Mouse (Mus musculus) heart, postnatal 36 days (tissue): ENCODE measurements around the gene Rhox8. TPM values are rescaled to one million over a fixed set of nuclear protein-coding genes. Genes with fewer than 3 reads are reported as not detected.
"Not testable (repeated sequence)": the region's sequence is repeated elsewhere in the genome, so short reads cannot be mapped to it uniquely, and the experiment has no call there.

Experiments used
- DNase-seq, 2 experiments: peaks; one replicate each; pipeline ENCODE4 v3.0.0; 2021 to 2022
- intact Hi-C: fragments of 180-260 bp; cut with DNase I; formaldehyde crosslinking; loops from one replicate; pipeline ENCODE4 v1.15.1; 2025
- total RNA-seq, 2 experiments: library from RNA; stranded (reverse); gene quantifications; 2 replicates each; pipeline ENCODE4 v1.2.3; 2021

Gene Rhox8
- total RNA-seq, result not detected

DNA sequence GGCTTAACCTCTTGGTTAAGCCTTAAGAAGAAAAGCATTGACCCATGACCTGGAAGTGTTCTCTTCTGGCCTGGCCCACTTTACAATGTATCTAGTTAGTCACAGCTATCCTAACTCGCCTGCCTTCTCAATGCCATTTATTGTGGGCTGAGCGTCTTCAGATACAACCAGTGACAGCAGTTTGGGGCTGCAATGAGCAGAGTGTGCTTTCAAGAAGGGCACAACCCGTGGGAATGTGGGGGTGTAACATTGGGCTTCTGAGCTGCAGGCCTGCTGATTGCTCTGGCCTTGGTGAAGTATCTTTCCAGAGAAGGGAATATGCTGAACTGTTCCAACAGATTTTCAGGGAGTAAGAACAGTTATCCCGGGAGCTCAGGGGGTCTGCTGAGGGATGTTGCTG is at the start of gene Rhox8:
Rhox8 (minus strand) TSS at position 101 of the 400 bp plus-strand sequence.
- no peak for DNase-seq
- intact Hi-C loops, result no loop called here

DNA sequence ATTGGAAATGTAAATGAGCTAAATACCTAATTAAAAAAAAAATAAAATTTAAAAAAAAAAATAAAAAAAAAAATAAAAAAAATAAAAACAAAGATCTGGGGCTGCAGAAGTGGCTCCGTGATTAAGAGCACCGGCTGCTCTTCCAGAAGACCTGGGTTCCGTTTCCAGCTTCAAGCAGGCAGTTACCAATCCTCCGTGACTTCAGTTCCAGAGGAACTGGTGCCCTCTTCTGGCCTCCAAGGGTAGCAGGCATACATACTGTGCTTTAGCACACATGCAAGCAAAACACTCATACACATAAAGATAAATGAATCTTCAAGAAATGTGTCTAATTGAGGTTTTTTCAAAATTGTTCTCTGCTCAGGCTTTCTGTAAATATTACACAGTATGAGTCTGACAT is 37.6 kb upstream of the Rhox8 start:
- DNase-seq, result no peak
- intact Hi-C loops, result no loop called here

GRCm38 (mm10) chrX:37908581-37908980 is 29.8 kb upstream of the Rhox8 start:
- no peak for DNase-seq
- intact Hi-C loops, result no loop called here

- intact Hi-C loops, result no loop called here
- no peak for DNase-seq
These were observed 25.0 kb upstream of the Rhox8 start for GRCm38 (mm10) chrX:37903727-37904126.

DNA sequence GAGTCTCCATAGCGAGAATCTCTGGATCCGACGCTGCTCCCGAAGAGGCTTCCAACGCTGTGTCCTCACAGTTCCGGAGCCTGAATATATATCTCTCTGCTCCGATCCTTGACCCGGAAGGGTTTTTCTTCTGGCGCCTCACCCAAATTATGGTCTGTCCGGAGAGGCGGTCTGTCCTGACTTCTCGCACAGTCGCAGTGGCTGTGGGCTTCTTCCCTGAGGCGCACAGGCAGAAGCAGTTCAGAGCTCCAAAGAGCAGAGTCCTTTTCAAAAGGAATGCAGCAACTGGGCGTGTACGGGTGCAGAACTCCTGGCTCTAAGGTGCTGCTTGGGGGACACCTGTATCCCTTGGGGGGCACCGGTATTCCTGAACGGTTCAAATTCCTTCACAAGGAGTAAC is 22.9 kb upstream of the Rhox8 start, which contains the start of gene Rhox9:
Rhox9 (minus strand) TSS at position 101 of the 400 bp plus-strand sequence.
- DNase-seq, intact Hi-C loops: not testable (repeated sequence)

- intact Hi-C loops, result not testable (repeated sequence)
These were observed 18.4 kb upstream of the Rhox8 start, which contains the start of gene Rhox7b for GRCm38 (mm10) chrX:37897132-37897531. Gene Rhox7b (minus strand): TSS chrX:37897232.

DNA sequence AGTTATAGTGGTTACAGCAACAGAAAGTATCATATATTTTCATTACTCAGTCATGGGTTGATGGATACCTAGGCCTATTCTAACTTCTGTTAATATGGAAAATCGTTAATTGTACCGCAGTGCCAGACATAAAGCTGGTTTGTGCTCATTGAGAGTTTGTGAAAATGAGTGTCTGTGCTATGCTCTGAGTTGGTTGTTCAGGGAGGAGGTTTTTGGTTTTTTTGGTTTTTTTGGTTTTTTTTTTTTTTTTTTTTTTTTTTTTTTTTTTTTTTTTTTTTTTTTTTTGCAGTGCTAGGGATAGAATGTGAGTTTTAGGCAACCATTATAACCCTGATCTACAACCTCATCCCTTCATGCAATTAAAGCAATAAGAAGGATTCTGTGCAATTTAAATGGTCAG is 7.1 kb downstream of the Rhox8 start:
- intact Hi-C loops, result no loop called here
- no peak for DNase-seq

More at GRCm38 (mm10) chrX:37897132-37897531, 18.4 kb upstream of the Rhox8 start, which contains the start of gene Rhox7b:
- DNase-seq, result not testable (repeated sequence)

- not testable (repeated sequence) for DNase-seq
These were observed 47.4 kb downstream of the Rhox8 start, which contains the start of gene Rhox7a for GRCm38 (mm10) chrX:37831386-37831785. Gene Rhox7a (plus strand): TSS chrX:37831686.

DNA sequence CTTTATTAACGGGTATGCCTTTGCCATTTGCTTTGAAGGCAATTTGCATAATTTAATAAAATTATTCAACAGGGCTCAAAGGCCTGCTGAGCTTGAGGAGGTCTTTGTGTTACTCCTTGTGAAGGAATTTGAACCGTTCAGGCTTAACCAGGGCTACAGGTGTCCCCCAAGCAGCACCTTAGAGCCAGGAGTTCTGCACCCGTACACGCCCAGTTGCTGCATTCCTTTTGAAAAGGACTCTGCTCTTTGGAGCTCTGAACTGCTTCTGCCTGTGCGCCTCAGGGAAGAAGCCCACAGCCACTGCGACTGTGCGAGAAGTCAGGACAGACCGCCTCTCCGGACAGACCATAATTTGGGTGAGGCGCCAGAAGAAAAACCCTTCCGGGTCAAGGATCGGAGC is 52.1 kb downstream of the Rhox8 start, which contains the start of gene Rhox6:
Rhox6 (plus strand) TSS at position 301 of the 400 bp plus-strand sequence.
- DNase-seq, intact Hi-C loops: not testable (repeated sequence)

More at GRCm38 (mm10) chrX:37831386-37831785, 47.4 kb downstream of the Rhox8 start, which contains the start of gene Rhox7a:
- intact Hi-C loops, result not testable (repeated sequence)

Other genes with a start within 250 kb of the Rhox8 start
- gene Rhox2g, start 235.5 kb downstream of the Rhox8 start, total RNA-seq, result not detected
- gene Rhox4g, start 227.6 kb downstream of the Rhox8 start, total RNA-seq, result not detected
- gene Rhox3h, start 210.2 kb downstream of the Rhox8 start, total RNA-seq, result not detected
- under 1 TPM in 1 of 2 experiments, not detected in 1; 0.43 TPM for gene Rhox2h, start 205.7 kb downstream of the Rhox8 start, total RNA-seq
- gene Rhox5, start 74.1 kb downstream of the Rhox8 start, total RNA-seq, result 1 to 10 TPM in 1 of 2 experiments, under 1 TPM in 1; 0.83 to 2.3 TPM
- not detected for gene Rhox6, start 52.0 kb downstream of the Rhox8 start, total RNA-seq
- not detected for gene Rhox7a, start 47.3 kb downstream of the Rhox8 start, total RNA-seq
- not detected for gene Rhox7b, start 18.3 kb upstream of the Rhox8 start, total RNA-seq
- not detected for gene Rhox9, start 22.8 kb upstream of the Rhox8 start, total RNA-seq
- gene Btg1-ps1, start 139.9 kb upstream of the Rhox8 start, total RNA-seq, result not detected
- gene Btg1-ps2, start 164.2 kb upstream of the Rhox8 start, total RNA-seq, result not detected
- not detected for gene Rhox10, start 187.5 kb upstream of the Rhox8 start, total RNA-seq
- not detected for gene Rhox11, start 206.2 kb upstream of the Rhox8 start, total RNA-seq
- not detected for gene Rhox12, start 232.0 kb upstream of the Rhox8 start, total RNA-seq
- gene Rhox13, start 242.3 kb upstream of the Rhox8 start, total RNA-seq, result not detected